Mouse (Mus musculus) skeletal muscle tissue, adult 2 months (tissue): ENCODE measurements around the gene Zbtb20.
A peak's percentile ranks its signal among the peaks of the same experiment; 100 is the strongest.

Source experiments
- DNase-seq: peaks from one replicate; pipeline ENCODE4 v3.0.0-alpha.2; 2012; ENCODE audit warnings: low read depth, low spot score

Zbtb20 gene

DNA sequence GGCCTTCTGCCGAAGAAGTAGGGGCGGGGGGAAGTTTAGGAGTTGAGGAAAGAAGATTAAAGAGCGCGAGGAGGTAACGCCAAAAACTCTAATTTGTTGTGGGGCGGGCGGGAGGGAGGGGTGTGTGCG lies at the start of gene Zbtb20:
Gene Zbtb20, plus strand, starts transcription at position 30 of the 129 bp plus-strand sequence.
- DNase-seq: no peak

DNA sequence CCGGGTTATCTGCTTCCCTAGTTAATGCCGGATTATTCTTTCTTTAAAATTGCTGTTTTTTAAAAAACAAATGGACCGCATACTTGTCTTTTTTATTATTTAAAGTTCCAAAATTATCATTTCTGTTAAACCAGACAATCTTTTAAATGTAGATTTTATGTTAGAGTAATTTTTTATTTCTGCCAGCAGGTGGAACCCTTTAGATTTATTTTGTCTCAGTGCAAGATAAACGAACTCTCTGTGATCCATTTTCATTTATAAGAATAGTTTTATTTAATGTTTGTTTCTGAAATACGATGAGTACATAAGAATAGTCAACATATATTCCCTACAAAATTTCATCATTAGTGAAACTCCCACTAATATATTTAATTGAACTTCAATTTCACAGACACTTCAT lies 39.7 kb upstream of the Zbtb20 start:
- DNase-seq: no peak

DNA sequence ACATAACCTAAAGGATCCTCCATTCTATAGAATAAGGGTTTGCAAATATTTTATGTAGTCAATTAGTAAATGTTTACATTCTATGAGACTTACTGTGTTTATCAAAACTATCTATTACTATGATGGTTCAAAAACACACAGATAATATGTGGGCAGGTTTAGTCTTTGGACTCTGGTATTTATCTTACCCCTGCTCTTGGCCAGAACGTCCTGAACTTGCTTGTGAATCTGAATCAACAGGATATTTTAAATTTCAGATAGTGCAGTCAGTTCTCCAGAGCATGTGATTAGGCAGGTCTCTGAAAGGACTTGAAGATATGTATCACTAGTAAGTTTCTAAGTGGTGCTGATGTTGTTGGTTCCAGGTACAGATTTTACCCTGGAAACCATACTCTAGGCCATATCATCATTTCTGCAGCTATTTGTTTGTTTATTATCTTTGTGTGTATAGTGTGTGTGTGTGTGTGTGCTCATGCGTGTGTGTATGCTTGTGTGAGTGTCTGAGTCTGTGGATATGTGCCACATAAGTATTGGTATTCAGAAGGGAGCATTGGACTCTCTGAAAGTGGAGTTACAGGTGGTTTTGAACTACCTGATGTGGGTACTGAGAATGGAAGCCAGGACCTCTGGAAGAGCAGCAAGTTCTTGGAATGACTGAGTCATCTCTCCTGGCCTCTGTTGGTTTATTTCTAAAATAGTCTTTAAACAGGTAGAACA lies 39.1 kb upstream of the Zbtb20 start:
- no peak for DNase-seq

DNA sequence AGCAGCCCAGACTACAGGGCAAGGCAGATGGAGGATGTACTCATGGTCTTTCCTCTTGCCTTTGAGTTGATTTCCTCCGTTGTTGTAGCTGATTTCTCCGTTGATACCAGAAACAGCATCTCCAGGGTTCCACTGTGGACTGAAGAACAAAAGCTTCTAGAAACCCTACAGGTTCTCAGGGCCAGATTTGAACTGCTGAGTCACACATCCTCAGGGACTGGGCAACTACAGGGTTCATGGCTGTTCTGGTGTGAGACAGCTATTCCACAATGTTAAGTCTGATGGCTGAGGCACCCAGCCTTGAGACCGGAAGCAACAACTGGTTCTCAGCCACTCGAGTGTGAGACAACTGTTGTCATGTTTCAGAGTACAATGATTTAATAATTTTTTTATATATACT lies 37.5 kb upstream of the Zbtb20 start:
- no peak for DNase-seq

DNA sequence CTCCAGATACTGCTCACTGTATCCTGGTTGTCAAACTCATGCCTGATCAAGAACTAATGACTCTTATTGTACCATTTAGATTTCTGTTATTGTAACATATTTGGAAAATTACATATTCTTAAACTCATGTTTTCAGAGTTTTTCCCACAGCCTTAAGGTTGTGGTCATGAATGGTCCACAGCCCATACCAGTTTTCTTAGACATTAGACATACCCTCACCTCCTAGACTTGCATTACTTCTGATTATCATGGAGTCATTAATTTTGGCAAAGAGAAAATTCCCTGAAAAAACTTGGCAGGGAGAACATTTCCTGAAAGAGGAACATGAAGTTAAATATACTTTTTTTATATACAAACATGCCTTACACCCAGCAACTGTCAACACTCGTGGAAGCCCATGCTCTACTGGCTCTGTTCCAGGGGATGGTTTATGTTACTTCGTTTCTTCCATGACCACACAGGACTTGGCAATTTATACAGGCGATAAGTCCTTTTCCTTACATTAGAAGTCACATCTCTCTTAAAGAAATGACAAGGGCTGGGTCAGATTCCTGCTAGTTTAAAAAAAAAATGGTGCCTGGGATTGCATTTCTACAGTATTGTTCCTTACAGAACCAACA lies 18.0 kb upstream of the Zbtb20 start:
- DNase-seq: no peak

DNA sequence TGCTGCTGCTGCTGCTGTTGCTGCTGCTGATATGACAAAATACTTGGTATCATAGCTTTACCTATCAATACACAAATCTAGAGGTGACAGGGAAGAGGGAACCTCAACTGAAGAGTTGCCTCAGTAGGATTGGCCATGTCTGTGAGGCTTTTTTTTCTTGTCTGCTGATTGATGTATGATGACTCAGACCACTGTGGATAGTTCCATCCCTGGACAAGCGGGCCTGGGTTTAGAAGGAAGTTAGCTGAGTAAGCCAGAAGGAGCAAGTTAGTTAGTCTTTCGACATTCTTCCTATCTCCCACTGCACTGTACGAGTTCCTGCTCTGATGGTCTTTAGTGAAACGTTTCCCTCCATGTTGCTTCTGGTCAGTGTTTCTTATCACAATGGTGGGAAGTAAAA lies 16.4 kb upstream of the Zbtb20 start:
- DNase-seq: no peak

DNA sequence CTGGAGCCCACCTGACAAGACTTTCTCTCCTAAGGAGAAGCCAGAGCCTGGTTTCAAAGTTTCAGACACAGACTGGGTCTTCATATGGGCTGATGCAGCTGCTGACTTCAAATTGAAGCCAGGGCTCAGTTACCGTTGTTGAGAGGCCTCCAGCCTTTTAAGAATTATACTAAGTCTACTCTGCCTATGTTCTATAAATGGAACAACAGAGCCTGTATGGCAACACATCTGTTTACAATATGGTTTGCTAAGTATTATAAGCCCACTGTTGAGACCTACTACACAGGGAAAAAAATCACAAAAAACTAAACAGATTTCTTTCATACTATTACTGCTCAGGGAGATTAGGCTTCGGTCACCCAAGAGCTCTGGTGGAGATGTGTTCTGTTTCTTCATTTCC lies 12.4 kb upstream of the Zbtb20 start:
- no peak for DNase-seq

DNA sequence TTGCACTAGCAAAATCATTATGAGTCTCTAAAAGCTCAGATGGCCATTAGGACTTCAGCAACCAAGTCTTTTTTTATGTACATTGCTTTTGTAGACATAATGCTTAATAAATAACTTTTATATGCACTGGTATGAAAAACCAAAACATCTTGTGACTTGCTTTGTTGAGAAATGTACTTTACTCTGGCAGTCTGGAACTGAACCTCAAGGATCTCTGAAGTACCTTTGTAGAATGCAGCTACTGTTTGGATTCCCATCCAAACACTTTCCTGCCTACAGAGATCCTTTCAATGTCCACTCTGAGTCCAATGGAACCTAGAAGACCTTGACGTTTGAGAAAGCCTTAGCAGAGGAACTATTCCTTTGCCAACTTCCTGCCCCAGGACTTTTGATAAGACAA lies 9.6 kb upstream of the Zbtb20 start:
- no peak for DNase-seq

DNA sequence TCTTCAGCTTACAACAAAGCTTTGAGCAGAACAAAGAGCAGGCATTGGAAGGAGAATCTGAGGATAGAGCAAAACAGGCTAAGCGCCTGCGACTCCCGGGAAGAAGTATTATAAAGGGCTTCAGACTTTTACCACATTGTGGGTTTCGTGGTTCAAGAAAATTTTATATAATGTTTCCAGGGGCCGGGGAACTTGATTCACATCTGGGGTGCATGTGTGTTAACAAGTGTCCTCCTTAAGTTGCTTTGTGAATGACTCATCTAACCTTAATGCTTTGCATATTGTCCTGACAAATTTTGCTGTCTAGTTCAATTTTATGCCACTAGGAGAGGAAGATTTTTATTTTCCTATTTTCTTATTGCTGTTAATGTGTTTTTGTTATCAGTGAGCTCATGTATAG lies 3.6 kb upstream of the Zbtb20 start:
- DNase-seq: no peak

DNA sequence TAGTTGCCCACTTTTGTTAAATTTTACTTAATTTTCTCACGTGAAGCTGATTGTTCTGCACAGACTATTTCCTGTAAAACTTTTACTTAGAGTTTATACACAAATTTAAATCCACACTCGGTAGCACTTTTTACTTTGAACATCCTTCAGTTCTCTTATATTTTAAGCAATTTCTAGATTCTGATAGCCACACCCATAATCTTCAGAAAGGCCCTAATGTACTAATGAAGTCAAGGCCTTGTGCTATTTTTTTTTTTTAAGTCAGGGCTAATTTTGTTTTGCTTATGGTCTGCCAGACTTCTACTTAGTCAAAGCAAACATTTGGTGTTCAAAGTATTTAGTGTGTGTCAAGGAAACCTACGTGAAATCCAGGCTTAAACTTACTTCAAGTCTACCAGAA lies 1.7 kb upstream of the Zbtb20 start:
- DNase-seq: no peak

DNA sequence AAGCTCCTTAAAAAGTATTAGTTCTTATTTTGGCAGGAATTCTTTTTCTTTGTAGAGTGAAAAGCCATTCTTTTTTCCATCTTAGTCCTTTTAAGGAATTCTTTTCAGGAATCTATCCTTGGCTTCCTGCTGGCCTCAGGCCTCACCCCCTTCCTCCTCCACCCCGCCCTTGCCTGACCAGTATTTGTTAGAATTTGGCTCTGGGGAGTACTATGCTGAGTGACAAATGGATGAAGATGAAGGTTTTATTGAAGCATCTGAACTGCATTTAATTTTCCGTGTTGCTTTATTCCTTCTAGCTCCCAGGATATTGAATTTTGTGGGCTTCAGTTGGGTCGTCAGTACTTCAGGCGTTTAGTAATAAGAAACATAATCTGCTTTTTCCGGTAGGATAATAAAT lies 1.2 kb upstream of the Zbtb20 start:
- DNase-seq: peak; percentile 46

DNA sequence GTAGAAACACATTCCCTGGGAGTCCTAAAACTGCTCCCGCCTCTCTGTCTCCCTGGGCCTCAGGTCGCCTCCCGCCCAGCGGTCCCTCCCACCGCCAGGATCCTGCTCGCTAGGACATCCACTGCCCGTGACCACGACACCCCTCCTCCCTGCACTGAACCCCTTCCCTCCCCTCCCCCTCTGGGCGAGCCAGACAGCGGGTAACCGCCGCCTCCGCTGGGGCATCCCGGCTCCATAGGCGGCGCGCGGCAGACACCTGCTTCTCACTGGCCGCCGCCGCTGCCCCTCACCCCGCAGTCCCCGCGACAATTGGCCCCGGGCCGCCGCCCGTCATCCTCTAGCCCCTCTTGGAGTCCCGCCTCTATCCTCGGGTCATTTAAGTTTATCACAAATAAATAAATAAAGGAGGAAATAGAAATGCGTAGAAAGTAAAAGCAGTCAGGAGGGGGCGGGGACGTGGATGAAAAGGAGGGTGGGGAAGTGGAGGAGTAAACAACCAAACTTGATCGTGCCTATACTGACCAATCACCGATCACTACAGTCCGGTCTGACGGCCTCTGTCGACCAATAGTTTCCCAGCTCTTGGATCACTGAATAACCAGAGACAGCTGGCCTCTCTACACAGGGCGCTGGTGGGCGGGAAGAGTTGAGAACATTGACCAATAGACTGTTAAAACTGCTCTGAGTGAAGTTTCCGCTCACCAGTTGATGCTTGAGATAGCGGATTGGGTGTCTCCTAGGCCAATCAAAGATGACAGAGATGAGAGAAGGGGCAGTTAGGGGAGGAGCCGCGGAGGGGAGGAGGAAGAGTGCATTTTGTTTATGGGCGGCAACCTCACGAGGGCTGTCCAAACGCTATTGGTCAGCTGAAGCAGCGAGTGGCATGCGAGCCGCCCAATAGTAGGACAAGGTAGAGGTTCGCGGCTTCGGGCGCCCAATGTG lies 500 bp upstream of the Zbtb20 start:
- DNase-seq: peak; percentile 100

DNA sequence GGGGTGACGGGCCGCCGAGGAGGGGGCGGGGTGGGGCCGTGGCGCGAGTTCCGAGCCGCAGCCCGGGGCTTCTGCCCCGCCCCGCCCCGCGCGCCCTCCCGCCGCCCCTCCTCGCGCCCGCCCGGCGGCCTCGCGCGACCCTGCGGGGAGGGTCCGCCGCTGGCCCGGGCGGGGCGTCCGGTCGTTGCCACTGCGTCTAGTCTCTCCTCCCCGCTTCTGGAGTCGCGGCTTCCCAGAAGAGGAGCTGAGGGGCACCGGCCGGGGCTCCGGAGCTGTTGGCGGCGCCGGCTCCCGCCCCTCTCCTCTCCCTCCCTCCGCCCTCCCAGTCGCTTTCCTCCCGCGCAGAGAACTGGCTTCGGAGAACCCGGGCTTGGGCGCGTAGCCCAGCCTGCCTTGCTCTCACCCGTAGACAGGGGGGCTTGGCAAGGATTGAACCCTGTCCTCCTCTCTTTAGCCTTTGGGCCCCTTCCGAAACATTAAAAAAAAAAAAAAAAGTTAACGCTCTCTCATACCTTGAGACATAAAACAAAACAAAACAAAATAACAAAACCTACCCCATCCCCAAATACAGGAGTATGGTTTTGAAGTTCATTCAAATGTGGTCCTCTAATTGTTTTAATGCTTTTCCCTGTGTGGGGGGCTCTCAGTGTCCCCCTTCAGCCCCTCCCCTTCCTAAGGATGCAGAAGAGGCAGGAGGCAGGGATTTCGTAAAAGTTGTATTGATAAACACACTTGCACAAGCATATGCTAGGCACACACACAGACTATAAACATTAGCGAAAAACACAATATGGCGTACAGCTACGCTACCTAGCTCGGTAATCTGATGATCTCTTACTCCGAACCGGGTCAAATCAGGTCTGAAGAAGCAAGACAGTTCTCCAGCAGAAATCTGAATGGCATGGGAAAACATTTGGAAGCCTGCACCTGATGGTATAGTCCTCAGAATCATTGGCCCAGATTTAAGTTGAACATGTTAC lies 630 bp downstream of the Zbtb20 start:
- peak; percentile 77 for DNase-seq

DNA sequence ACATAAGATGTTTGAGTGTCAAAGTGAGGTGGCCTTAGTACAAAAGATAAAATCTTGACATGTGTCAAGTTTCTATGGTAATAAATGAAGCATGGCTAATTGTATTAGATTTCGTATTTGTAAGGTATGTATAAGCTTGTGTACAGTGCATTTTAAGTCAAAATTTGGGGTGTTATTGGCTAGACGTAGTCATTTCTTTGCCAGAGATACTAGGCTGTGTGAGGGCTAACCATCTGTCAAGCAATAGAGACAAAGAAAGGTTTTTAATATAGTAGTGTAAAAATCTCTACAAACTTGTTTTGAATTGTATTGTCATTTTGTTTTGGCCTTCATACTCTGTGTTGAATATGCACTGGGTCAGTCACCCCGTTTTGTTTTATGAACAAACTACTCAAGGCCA lies 4.4 kb downstream of the Zbtb20 start:
- DNase-seq: no peak

DNA sequence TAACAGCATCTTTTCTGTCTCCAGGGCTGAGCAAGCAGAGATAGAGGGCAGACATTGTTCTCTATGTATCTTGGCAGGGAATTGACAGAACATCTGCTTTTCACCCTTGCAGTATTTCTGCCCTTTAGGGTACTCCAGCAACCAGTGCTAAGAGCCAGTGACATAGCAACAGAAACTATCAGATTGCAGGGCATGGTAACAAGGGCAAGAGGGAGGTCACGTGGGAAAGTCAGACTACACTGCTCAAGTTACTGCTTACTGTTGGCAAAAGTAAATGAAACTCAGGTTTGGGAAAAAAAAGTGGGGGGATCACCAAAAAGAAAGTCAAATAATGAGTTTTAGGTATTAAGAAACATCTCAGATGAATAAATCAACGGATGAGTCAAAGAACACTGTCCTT lies 9.9 kb downstream of the Zbtb20 start:
- DNase-seq: peak; percentile 61

DNA sequence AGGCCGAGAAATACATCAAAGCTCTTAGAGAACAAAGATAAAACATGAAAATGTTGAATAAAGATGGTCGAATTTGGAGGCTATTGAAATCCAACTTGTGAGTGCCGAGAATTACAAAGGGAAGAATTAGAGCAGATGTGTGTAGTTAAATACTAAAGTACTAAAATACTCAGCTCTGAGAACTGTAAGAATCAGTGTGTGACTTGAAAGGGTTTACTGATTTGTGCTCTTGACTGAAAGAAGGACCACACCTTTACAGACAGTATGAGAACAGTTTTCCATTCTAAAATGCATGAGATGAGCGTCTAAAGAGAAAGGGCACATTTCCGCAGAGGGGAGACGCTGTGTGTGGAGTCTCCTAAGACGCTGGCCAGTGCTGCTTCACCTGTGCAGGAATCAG lies 10.3 kb downstream of the Zbtb20 start:
- DNase-seq: no peak

DNA sequence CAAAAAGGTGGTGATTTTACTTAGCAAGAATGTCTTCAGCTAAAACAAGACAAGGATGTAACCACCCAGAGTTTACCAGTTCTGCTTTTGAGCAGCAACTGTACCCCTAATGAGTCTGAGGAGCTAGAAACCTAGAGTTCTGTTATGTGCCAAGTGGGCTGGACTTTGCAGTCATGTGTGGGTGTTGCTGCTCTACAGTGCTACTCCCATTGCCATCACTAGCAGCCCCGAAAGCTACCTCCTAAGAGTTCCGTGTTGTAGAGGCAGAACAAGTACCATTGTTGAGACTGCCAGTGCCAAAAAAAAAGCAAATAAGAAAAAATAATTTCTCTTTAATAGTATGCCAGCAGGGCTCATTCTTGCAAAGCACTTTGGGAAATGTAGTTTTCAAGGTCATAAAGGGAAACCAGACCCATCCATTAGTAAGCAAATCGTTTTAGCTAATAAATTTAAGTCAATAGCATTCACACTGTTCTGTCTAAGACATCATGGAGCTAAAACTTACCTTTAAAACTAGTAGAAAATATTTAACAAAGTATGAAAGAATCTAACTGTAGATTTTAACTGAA lies 21.5 kb downstream of the Zbtb20 start:
- DNase-seq: no peak

DNA sequence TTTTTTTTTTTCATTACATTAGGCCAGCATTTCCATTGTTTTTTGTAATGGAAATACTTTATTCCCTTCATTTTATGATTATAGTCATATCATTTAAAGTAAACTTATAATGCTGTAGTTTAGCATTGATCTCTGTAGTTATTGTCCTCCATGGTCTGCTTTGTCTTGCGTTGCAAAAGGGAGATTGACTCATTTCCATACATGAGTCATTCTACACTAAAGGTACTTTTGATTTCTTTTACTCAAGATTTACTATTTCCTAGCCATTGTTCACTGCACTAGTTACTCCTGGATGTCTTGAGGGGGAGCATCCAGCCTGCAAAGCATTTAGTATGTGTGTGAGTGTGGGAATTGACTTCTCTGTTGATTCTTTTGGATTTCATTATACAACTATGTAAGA lies 24.6 kb downstream of the Zbtb20 start:
- DNase-seq: no peak

DNA sequence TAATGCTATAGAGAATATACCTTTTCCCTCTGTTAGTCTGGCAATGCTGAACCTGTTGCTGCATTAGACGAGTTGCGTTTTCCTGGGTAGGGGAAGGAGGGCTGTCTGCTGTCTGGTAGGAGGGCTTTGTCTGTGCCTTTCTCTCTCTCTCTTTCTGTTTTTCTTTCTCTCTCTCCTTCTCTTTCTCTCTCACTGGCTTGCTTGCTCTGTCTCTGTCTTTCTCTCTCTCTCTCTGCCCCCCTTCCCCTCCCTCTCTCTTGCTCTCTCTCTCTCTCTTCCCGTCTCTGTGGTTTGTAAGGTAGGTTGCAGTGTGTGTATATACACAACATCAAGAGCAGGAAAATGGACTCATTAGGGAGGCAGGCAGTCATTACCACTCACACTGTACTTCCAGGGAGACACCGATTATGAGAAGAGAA lies 31.6 kb downstream of the Zbtb20 start:
- DNase-seq: peak; percentile 69

DNA sequence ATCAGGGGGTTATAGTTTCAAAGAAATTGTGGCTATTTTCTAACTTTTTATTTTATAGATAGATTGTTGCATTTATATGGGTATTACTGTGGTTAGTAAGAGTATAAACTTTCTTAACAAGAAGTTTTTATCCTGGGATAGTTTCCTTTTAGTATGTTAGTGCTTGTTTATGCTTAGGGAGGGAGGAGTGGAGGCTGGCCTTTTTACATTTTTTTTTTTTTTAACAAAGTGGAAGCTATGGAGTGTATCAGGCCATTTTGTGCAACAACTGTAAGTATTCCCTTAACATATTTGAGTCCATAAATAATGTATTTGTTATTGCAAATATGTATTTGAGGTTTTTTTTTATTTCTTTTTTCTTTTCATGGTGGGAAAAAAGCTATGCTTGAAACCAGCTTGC lies 32.7 kb downstream of the Zbtb20 start:
- DNase-seq: no peak

DNA sequence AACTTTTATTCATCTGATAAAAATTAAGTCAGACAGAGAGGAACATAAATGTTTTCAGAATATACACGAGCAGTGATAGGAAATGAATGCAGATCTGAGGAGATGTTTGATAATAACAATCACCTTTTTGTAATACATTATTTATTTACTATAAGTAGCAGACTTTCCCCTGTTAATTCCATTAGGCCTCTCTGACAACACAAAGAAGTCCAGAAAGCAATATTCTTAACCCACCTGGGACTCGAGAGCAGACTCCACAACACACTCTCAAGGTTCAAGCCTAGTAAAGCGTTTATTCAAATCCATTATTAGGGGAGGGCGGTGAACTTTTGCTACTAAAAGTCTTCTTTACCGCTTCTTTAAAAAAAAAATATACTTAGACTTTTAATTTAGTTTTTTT lies 33.2 kb downstream of the Zbtb20 start:
- no peak for DNase-seq

DNA sequence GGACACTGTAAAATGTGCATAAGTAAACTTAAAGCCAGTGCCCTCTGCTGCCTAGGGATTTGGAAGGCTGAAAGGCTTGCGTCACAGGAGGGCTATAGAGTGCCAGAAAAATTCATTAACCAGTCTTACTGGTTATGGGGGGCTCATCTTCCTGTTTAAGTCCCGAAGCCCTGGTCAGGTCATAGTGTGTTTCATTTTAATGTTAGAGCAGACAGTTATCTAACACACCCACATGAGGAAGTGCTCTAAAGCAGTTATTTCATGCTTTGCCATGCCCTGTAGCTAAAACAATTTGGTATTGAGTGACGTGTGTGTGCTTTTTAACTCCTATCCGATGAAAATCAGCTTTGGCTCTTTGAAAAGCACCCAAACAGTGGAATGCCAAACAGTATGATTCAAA lies 34.3 kb downstream of the Zbtb20 start:
- DNase-seq: no peak
